Mouse (Mus musculus) layer of hippocampus, adult 2 months (tissue): ENCODE results near the gene Phf20. TPM values are rescaled to one million over a fixed set of nuclear protein-coding genes. Genes with fewer than 3 reads are reported as not detected.
A peak's percentile ranks its signal among the peaks of the same experiment; 100 is the strongest.

Source experiments
- DNase-seq, 2 experiments: peaks; one replicate each; pipeline ENCODE4 v3.0.0; 2022; ENCODE audit warnings: low spot score in 2 of 2
- H3K27ac ChIP-seq: fragments of 200-600 bp; 2 replicates; pipeline ENCODE4 v1.8.1; 2022
- H3K4me3 ChIP-seq: fragments of 200-600 bp; 2 replicates; pipeline ENCODE4 v1.8.1; 2022; ENCODE audit warnings: mild to moderate bottlenecking
- CTCF ChIP-seq: fragments of 200-600 bp; conservative IDR thresholded peaks from 2 replicates; pipeline ENCODE4 v1.8.1; 2022; ENCODE audit warnings: antibody characterized with exemption, mild to moderate bottlenecking, moderate library complexity
- total RNA-seq, 2 experiments: library from RNA; stranded (reverse); gene quantifications; 2 replicates each; pipeline ENCODE4 v1.2.3; 2021

Phf20 gene
- total RNA-seq, 2 experiments from 2014 or later: 106 to 116 TPM

DNA sequence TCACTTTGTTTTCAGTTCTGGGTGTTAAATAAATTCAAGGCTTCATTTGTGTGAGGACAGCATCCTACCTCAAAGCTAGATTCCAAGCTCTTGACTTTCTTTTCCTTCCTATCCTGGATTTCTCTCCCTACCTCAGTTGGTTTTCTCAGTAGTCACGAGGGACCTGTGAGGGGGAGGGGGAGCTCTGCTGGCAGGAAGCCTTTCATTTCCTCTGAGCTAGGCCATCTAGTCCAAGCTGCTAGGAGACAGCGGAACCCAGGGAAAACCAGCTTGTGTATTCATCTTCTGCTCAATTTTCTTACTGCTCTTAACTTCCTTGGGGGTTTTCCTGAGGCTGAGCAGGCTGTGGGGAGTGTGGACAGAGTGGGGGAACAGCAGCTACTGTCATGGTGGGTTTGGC, 60.8 kb downstream of the Phf20 start:
- no peak for TF ChIP-seq CTCF
- H3K27ac ChIP-seq: peak overlapping the region; percentile 77
- H3K4me3 ChIP-seq: no peak overlapping the region
- peak; percentile 64 to 71 for DNase-seq

DNA sequence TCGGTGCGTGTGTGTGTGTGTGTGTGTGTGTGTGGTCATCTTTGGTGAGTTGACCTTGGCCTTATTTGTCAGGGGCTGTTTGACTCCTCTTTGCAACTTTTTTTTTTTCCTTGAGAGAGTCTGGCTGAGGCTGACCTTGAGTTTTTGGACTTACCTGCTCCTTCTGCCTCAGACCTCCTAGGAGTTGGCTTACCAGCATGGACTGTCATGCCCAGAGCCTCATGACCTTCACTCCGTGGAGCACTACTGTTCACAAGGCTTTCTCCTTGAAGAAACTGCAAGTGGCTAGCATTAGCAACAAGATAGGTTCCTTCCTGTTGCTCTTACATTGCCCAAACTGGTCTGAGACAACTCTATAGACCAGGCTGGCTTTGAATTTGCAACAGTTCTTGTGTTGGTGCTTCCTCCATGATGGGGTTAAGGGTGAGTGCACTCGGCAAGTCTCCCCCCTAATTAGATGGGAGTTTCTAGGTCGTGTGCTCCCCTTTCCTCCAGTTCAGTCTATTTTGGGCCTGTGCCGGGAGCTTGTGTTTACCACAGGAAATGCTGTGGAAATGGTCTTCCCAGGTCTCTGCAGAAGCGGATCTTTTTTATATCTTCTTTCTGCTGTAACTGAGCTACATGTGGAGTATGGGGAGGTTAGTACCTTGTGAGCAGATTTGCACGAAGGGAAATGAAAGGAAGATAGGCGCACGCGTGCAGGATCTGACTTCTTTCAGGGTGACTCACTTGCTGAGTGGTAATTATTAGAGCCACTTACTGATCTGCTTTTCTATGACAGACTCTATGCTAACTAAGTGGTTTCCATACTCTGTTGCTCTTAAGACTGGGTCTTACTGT, 61.9 kb downstream of the Phf20 start:
- H3K27ac ChIP-seq: peak overlapping the region; percentile 77
- no peak for DNase-seq
- H3K4me3 ChIP-seq: no peak overlapping the region
- TF ChIP-seq CTCF: no peak

DNA sequence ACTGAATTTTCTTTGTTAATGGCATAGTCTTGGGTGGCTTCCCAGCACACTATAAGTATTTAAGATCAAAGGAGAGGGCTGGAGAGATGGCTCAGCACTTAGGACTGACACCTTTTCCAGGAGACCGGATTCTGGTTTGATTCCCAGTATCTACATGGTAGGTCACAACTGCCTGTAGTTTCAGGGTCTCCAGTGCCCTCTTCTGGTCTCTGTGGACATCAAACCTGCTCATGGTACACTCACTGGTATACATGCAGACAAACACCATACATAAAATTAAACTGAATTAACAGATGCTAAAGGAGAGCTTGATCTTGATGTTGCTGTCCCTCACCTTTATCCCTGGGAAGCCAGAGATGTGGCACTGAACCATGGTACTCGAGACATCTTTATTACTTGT, 64.7 kb downstream of the Phf20 start:
- DNase-seq: no peak
- no peak overlapping the region for H3K27ac ChIP-seq
- peak; percentile 63 for TF ChIP-seq CTCF
- H3K4me3 ChIP-seq: no peak overlapping the region

DNA sequence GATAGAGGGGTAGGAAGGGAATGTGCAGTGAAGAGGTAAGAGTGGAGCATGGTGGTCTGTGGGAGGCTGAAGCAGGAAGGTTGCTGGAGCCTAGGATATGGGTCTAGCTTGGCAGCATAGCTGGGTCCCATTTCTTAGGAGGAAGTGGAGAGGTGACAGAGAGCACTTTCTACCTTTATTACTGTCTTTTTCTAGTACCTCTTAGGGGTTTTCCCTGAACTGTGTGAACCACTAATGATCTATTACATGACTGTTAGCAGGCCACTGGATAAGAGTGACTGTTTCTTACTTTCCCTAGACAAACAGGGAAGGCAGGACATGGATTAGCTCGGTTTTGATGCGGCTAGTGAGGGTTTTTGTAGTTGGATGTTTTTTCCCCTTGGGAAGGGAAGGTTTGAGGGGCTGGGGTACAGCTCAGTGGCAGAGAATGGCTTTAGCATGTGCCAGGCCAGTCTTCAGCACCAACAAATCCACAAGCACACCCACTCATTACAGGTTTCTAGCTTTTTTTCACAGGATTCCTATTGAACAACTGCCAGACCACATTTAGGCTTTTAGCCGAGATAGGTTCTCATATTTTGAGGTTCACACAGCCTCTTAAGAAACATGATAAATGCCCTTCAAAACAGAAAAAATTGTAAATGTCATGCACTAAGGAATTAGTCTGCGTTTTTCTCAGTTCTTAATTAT, 67.1 kb downstream of the Phf20 start:
- TF ChIP-seq CTCF: no peak
- Histone ChIP-seq H3K27ac (no peak overlapping the region), H3K4me3 (no peak overlapping the region)
- DNase-seq: no peak

DNA sequence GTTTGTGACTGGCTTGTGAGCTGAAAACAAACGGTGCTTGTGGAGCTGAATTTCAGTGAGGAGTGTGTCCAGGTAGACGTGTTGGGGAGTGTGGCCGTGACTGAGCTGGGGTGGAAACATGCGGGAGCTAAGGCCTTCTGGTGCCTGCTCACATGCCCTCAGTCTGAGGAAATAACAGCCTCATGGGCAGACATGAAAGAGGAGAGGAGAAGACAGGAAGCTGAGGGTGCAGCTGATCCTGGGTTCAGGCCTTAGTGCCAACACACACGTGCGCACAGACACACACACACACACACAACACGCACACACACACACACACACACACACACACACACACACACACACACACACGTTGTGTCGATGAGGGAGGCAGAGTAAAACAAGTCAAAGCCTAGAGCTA, 71.4 kb downstream of the Phf20 start:
- TF ChIP-seq CTCF: no peak
- Histone ChIP-seq H3K27ac (no peak overlapping the region), H3K4me3 (no peak overlapping the region)
- no peak for DNase-seq

DNA sequence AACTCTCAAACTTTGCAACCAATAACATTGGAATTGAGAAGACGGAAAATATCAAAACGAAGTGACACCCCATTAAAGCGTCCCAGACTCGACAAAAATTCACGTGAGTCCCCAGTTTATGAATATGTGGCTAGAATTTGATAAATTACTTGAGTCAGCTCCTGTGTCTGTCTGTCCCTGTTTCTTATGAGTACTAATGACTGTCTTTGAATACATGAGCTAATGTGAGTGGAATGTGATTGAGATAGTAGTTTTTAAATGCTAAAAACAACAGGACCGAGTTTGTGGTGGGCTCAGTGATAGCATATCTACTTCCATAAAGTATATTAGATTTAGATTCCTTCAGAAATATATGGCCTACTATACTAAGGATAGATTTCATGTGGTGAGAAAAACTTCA, 76.3 kb downstream of the Phf20 start:
- no peak for TF ChIP-seq CTCF

DNA sequence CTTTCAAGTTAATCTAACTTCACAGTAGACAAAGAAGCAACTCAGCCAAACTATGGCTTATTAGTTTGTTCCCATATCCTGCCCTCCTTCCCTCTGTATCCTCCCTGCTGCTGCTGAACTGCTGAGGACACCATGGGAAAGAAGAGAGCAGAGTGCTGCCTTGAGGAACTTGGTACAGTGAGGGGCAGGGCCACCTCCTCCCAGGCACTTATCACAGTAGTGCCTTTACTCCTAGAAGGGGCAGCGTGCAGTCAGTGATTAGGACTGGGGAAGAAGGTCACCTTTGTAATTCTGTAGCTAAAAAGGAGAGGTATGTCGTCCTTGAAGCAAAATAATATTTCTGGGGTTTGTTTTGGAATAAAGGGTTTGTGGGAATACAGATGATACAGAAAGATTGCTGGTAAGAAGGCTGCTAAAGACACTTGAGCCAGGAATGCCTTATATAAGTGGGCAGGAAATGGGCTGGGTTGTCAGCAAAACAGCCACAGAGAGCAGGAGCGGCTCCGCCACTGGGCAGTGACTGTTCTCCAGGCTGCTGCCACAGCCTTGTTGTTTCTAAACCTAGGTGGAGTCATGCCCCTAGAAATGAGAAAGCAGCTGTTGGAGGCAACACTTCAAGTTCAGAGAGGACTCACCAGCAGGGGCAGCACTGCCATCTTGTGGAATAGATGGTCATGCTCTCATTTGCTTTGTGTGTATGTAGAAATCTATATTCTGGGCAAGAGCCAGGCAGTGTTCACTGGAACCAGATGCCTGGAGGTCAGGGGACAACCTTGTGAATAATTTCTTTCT, 82.2 kb downstream of the Phf20 start:
- TF ChIP-seq CTCF: peak; percentile 99
- Histone ChIP-seq H3K4me3 (no peak overlapping the region), H3K27ac (peak overlapping the region; percentile 74)
- DNase-seq: peak; percentile 78 to 84

More for the DNA sequence above, 76.3 kb downstream of the Phf20 start:
- Histone ChIP-seq H3K27ac (no peak overlapping the region), H3K4me3 (no peak overlapping the region)
- no peak for DNase-seq

DNA sequence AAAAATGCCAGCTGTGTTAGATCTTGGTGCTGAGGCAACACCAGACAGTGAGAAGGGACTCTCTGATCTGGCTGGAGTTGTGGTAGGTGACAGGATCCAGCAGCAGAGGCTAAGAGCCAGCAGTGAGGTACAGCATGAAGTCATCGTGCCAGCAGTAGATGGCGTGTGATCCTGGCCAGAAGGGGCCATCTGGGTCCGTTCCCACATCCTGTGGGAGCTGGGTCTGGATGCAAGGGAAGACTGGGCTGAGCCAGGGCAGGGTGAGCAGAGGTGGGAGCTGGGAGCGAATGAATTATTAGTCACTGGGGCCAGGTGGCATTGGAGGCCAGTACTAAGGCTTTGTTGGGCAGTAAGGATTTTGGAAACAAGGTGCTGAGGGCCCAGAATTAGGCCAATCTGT, 85.0 kb downstream of the Phf20 start:
- no peak for TF ChIP-seq CTCF
- no peak overlapping the region for H3K27ac ChIP-seq
- no peak for DNase-seq
- H3K4me3 ChIP-seq: no peak overlapping the region

DNA sequence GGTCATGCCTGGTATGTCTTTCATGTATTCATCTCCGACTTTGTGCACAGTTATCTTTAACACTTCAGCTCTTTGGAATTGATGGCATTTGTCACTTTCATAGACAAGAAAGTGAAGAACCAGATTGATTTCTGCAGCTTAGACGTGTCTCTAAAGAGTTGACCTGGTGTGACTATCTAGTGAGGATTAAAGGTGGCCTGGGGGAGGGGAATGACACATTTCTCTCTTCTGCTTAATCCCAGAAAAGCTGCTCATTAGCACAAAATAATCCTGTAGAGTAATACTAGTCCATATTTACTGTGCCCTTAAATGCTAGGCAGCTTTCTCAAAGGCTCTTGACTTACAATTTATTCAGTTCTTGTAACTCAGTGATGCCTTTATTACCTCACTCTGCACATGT, 88.9 kb downstream of the Phf20 start:
- no peak for TF ChIP-seq CTCF
- DNase-seq: no peak
- Histone ChIP-seq H3K4me3 (no peak overlapping the region), H3K27ac (no peak overlapping the region)

DNA sequence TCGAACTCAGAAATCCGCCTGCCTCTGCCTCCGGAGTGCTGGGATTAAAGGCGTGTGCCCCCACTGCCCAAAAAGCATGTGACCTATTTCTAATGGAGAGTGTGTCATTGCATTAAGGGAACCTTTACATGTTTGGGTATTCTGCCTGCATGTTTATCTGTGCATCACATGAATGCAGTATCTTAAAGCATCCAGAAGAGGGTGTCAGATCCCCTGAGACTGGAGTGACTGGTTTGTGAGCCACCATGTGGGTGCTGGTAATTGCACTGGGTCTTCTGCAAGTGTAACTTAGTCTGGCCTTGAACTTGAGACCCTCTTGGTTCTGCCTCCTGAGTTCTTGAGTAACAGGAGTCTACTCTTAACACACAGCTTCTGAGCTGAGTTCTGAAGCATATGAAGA, 90.5 kb downstream of the Phf20 start:
- Histone ChIP-seq H3K4me3 (no peak overlapping the region), H3K27ac (no peak overlapping the region)
- DNase-seq: no peak
- no peak; the same call in 1 of the 2 replicates for TF ChIP-seq CTCF

DNA sequence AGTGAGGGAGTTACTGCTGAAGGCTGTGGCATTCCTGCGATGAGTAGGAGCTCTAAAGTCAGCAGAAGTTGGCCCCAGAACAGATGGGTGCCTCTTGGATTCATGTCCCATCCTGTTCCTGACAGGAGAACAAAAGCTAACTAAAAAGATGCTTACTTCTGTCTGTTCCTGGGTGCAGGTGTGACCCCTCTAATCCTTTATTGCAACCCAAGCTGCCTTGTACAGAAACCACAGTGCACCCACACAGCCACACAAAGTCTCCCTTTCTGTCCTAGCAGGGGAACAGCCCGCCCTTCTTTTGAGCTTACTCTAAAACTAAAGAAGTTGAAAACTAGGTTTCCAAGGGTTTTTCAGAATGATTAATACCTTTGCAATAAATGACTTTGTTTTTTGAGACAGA, 92.0 kb downstream of the Phf20 start:
- Histone ChIP-seq H3K27ac (no peak overlapping the region; the same call in 1 of the 2 replicates), H3K4me3 (no peak overlapping the region)
- TF ChIP-seq CTCF: no peak
- DNase-seq: no peak

DNA sequence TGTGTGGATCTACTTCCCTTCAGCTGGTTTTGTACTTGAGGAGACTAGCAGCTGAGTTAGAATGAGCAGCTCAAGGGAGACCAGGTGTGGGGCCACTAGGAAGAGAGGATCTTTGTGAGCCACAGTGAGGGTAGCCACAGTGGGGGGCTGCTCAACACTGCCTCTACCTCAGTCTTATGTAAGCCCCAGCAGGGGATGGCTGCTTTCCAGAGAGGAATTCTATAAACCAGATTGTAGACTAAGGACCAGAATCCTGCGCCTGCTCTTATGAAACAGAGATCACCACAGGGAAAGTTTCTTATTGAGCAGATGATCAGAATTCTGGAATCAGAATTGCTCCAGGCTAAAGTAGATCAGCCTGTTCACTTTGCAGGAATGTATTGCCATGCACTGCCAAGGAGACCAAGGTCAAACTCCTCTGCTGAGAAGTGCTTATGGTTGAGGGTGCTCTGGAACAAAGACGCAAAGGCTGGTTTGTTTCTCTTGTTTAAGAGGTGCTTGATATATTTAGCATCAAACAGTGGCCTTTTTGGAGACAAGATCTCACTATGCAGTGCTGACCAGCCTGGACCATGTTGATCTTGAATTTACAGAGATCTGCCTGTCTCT, 93.4 kb downstream of the Phf20 start:
- TF ChIP-seq CTCF: no peak
- peak in 1 of 2 experiments; percentile 41 for DNase-seq
- no peak overlapping the region for H3K4me3 ChIP-seq
- peak overlapping the region; percentile 75 for H3K27ac ChIP-seq

DNA sequence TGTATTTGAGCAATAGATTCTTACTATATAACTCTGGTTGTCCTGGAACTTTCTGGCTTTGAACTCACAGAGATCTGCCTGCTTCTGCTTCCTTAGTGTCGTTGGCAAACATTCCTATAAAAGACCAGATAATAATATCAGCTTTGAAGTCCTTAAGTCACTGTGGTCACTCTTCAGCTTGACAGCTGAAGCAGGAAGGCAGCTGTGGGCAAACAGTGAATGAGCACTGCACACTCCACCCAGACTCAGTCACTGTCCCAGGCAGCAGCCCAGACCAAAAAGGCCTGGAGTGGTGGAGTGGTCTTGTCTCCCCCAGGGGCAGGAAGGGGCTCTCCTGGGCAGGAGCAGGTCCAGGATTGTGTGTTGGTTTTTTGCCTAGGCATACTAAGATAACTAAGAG, 95.7 kb downstream of the Phf20 start:
- no peak overlapping the region for H3K27ac ChIP-seq
- H3K4me3 ChIP-seq: no peak overlapping the region
- no peak for DNase-seq
- TF ChIP-seq CTCF: no peak
